Mouse (Mus musculus): ENCODE results near the gene Adrb1. TPM values are rescaled to one million over a fixed set of nuclear protein-coding genes. Genes with fewer than 3 reads are reported as not detected.
"Not testable (repeated sequence)": the region's sequence is repeated elsewhere in the genome, so short reads cannot be mapped to it uniquely, and the experiment has no call there.

The Adrb1 gene
- total RNA-seq, 2 experiments from 2014 or later = 17.6 to 18.4 TPM

DNA sequence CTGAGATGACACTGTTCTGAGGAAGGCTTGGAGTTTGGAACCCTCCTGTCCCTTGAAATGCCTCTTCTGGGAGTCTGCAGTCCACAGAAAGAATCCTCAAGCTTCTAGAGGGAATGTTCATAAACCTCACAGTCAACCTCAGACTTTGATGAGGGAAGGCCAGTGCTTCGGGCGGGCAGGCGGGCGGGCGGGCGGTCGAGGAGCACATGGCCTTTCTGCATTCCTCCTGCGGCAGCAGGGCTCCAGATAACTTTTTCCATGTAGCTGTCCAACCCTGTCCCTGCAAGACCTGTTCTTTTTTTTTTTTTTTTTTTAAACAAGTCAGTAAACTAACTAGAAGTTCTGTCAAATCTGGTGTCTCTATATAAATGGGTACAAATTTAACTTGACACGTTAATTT, 24.6 kb downstream of the Adrb1 start:
- DNase-seq (ENCODE audit: extremely low spot score in 1 of 2, low spot score in 1 of 2) = no peak

DNA sequence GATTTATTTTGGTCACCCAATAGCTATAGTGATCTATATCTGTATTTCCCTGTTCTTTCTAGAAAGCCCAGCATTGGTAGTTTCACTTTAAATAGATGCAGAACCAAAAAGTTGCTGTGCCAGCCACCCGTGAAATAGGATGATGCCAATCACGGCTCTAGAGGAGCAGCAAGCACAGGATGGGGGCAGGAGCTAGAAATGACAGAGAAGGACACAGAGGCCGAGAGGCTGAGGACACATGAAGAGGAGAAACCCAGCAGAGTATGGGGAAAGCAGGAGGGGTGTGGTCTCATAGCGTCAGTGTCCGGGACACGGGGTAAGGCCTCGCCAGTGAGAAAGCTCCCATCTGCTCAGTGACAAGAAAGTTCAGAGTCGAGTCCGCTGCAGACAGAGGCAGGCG, 25.9 kb downstream of the Adrb1 start:
- DNase-seq (ENCODE audit: extremely low spot score in 1 of 2, low spot score in 1 of 2) = no peak

DNA sequence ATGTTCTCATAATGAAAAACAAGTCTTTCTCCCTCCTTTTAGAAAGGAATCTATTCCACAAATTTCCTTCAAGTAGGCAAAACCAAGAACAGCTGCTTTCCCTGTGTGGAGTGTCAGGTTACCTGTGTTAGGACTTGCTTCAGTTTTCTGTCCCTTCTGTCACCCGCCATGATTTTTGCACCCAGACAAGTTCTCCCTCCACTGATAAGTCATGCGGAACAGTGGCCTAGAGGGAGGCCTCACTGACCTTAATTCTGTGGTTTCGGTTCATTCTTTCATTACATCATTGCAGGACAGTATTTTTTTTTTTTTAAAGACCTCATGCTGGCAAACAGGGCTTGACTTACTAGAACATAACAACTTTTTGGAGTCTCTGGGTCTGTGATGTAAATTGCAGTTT, 27.3 kb downstream of the Adrb1 start:
- DNase-seq (ENCODE audit: extremely low spot score in 1 of 2, low spot score in 1 of 2) = no peak

DNA sequence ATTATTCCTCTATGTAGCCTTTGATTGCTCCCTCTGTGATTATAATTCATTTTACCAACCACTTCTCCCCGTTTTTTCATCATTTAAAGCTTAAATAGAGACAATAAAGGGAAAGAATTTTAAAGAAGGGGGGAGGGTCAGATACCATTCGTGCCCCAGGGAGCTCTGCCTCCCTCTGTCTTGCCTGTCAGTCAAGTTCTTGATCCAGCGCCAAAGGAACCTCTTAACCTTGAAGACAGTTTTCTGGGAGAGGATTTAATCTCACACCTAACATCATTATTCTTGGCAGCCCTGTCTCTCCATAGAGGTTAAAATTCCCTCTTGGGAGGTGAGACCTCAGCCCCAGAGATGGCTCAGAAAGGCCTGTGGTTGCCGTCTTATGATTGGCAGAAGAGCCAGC, 28.7 kb downstream of the Adrb1 start:
- no peak for DNase-seq (ENCODE audit: extremely low spot score in 1 of 2, low spot score in 1 of 2)

DNA sequence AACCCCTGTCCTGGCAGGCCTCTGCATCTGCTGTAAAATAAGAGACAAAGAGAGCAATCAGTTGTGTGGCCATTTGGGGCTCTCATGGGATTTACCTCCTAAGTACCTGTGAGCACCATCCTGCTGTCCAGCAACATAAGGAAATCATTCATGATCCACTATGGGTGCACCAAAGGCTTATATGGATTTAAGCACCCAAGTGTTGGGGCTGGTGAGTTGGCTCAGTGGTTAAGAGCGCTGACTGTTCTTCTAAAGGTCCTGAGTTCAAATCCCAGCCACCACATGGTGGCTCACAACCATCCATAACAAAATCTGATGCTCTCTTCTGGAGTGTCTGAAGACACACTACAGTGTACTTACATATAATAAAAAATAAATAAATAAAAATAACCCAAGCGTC, 32.5 kb downstream of the Adrb1 start:
- DNase-seq (ENCODE audit: extremely low spot score in 1 of 2, low spot score in 1 of 2) = not testable (repeated sequence)

DNA sequence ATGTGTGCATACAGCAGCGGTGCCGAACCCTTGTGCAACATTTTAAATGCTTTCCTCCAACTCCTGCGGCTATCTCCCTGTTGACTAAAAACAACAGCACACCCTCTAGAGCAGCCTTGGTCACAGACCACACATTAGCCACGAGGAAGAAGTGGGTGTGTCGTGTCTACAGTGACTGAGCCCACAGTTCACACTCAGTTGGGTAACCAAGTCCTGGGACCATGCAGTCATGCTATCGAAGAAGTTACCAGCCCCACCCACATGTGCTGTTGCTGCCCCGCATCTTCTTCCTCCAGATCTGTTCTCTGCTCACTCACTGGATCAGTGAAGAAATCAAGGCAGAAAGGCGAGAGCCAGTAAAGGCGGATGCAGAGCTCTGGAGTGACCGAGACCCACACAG, 34.4 kb downstream of the Adrb1 start:
- no peak for DNase-seq (ENCODE audit: extremely low spot score in 1 of 2, low spot score in 1 of 2)

DNA sequence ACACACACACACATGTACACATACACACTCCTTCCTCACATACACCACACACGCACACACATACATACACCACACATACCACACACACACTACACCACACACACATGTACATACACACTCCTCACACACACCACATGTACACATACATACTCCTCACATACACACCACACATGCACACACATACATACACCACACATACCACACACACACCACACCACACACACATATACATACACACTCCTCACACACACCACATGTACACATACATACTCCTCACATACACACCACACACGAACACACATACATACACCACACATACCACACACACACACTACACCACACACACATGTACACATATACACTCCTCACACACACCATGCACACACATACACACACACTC, 36.3 kb downstream of the Adrb1 start:
- DNase-seq (ENCODE audit: extremely low spot score in 1 of 2, low spot score in 1 of 2) = no peak

DNA sequence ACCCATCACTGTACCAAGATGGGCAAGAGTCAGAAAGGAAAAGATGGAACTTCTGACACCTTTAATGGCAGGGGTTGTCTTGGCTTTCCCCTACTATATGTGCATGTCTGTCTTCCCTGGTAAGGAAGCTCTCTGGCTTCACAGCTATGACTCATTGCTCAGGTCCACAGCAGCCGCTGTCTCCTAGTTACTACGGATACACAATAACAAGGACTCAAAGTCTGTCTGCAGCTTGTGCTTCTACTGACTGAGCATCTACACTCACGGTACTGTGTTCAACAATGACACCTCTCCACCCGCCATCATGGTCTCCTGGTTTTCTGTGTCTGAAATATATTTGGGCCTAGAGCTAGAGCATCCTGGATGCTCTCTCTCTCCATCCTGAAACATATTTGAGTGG, 37.7 kb downstream of the Adrb1 start:
- no peak for DNase-seq (ENCODE audit: extremely low spot score in 1 of 2, low spot score in 1 of 2)

DNA sequence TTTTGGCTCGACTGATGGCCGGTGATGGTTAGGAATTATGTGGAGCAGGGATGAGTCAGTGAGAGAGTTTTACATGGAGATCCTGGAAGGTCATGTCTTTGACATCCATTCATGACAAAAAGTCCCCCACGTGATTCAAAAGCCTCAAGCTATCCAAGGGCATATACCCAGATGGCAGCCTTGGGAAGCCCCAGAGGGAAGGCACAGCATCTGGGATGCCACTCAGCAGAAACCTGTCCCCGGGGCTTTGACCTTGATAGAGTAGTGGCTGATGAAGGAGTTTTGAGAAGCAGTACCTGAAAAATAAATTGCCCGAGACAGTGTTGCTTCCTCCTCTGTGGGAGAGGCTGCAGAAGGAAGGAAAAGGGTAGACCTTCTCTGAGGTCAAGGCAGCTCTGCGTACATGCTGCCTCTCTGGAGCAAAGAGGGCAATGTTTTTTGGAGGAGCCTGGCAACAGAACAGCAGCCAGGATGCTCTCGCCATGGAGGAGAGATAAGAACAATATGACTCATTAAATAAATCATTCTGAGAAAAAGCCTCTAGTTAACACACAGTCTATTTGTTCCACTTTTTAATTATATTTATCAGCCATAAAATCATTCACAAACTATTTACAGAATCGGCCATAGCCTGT, 38.4 kb downstream of the Adrb1 start:
- no peak for DNase-seq (ENCODE audit: extremely low spot score in 1 of 2, low spot score in 1 of 2)

DNA sequence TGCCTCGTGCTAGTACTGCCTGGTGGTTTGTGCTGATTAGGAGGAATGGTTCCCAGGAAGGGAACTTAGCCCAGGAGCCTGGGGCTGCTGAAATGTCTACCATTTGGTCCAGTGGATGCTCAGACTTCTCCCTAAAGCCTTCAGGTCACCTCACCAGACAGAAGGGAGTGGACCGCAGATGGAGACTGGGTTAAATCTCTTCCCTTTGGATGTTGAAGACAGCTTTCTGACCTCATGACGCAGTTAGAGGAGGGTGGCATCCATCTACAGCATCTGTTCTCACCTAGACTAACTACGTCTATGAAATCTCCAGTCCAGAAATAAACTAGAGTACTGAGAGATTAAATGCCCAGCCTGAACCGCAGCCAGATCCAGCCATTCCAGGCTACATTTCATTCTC, 39.1 kb downstream of the Adrb1 start:
- no peak for DNase-seq (ENCODE audit: extremely low spot score in 1 of 2, low spot score in 1 of 2)

DNA sequence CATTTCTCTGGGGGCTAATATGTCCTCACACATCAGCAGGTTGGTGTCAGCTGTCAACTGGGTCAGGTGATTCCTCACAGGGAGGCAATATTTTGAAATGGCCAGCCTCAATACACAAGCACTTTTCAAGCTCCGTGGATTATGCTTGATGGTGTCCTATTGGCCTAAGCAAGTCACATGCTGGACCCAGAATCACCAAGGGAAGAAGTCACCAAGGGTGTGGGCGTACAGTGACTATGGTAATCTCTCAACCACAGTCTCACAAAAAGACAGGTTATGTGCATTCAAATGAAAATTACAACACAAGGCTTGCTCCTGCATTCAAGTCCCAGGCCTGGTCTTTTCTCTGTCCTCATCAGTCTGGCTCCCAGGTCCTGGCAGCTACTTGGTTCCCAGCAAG, 39.7 kb downstream of the Adrb1 start:
- DNase-seq (ENCODE audit: extremely low spot score in 1 of 2, low spot score in 1 of 2) = no peak

DNA sequence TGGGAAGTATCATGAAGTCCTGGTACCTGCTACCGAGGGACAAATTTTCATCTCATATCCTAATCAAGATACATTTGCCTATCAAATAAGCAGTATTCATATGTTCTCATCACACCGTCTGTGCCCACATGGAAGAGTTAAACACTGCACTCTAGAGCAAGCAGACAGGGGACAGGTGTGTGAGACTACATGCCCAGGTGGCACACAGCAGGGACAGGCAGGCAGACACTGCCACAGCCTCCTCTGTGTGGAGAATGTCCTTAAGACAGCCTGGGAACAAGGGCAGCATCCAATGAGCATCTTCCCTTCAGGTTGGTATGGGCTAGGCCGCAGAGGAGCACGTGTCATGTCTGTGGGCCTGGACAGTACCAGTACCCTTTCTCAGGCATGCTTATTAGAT, 40.7 kb downstream of the Adrb1 start:
- no peak for DNase-seq (ENCODE audit: extremely low spot score in 1 of 2, low spot score in 1 of 2)

DNA sequence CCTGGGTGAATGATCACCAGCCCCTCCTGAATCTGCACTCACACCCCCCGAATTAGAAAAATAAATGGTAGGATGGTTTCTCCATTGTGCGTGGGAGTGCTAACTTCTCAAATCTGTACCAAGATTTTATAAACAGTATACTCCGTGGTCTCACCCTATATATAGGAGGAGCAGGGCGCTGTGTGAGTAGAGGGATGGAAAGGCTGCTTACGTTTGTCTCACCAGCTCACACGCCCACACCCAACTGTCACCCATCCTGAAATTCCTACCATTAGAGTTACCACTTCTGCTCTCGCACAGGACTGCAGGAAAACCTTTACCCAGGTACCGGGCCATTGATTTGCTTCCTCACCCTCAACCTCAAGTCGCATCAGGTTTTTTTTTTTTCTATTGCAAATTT, 47.0 kb downstream of the Adrb1 start:
- DNase-seq (ENCODE audit: extremely low spot score in 1 of 2, low spot score in 1 of 2) = no peak

DNA sequence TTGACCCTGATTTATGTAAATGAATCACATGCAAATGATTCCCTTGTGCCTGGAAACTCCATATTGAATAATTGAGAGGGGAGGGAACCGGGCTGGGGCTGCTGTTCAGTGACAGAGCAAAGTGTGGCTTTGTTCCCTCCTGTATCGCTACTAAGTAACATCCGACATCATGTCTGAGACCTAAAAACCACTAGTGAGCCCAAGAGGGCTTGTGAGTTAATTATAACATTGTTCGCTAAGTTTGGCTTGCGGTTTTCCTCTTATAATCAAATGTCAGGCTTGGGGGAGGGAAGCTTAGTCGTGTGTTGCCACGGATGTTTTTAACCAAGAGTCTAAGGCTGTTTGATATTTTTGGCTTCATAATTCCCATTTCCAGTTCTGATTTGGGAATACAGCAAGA, 50.2 kb downstream of the Adrb1 start:
- DNase-seq (ENCODE audit: extremely low spot score in 1 of 2, low spot score in 1 of 2) = no peak

DNA sequence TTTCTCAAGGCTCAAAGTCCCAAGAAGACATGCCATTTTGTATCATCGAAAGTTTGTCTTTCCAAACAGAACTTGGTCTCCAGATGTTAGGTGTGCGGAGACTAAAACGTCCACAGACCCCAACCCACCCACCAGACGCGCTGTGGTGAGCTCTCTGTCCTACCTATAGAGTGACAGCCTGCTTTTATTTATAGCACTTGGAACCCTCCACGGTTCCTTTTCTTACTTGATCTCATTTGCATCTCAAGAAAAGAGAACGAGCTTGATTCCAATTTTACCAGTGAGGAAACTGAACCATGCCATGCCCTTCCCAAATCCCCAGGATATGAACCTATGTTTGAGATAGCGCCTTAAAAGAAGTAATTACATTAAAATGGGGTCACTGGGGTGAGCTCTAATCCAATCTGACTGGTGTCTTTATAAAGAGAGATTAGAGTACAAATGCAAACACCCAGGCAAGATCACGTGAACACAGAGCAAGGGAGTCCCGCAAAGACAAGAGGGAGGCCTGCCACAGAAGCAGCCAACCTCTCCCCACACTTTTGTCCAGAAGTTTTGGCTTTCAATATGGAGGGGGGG, 51.5 kb downstream of the Adrb1 start:
- no peak for DNase-seq (ENCODE audit: extremely low spot score in 1 of 2, low spot score in 1 of 2)

DNA sequence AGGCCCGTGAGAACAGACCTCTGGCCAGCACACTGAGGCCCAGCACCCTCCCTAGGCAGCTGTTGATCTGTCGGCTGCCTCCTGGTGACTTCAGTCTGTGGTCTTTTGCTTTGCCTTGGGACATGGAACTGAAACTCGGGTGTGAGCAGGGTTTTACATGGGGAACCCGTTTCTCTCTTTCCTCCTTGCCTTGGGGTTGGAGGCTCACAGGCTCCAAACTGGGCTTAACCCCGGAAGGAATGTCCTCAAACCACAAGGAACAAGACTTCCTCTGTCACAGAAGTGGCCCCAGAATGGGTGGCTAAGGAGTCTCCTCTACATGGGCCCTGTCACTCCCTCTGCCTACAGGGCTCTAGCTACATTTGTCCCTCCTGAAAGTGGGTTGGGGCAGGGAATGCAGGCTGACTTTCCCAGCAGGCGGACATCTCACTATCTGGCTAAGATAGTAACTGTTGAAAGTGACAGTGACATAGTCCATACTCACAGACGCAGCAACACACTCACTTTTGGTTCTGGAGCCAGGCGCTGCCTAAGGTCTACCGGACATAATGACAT, 52.5 kb downstream of the Adrb1 start:
- DNase-seq (ENCODE audit: extremely low spot score in 1 of 2, low spot score in 1 of 2) = no peak

DNA sequence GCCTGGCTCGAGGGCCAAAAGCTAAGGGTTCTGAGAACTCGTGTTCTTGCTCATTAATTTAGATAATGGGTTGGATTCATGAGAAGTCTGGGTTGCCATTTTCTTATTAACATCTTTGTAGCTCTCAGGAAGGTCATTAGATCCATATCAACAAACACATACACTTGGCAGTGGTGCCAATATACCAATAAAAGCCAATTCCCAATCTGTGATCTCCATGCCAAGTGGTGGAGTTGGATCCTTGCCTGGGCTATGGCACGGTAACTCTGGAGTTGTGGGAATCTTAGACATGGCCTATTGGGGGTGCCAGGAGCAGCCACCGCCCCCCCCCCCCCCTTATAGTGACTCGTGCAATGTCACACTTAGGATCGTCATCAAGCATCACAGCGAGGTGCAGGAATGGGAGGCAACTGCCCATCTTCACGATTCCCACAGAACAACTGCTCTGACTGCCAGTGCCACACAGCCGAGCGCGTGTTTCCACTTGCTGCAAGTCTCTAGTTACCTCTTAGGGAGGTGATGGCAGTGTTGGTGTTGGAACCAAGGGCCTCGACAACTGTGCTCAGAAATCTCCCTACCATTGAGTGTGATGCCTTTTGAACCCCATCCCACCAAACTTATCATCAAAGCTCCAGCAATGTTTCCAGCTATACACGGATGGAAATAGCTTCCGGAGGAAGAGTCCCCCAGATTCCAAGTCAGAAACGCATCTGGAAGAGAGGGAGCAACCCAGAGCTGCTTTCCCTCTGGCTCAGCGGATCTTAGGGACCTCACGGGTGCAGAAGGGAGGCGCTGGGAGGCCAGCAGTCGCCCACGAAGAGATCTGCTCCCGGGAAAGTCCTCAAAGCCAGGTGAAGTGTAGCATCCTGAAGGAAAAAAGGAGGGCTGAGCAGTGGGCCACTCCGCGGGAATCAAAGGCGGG, 53.2 kb downstream of the Adrb1 start:
- no peak for DNase-seq (ENCODE audit: extremely low spot score in 1 of 2, low spot score in 1 of 2)

DNA sequence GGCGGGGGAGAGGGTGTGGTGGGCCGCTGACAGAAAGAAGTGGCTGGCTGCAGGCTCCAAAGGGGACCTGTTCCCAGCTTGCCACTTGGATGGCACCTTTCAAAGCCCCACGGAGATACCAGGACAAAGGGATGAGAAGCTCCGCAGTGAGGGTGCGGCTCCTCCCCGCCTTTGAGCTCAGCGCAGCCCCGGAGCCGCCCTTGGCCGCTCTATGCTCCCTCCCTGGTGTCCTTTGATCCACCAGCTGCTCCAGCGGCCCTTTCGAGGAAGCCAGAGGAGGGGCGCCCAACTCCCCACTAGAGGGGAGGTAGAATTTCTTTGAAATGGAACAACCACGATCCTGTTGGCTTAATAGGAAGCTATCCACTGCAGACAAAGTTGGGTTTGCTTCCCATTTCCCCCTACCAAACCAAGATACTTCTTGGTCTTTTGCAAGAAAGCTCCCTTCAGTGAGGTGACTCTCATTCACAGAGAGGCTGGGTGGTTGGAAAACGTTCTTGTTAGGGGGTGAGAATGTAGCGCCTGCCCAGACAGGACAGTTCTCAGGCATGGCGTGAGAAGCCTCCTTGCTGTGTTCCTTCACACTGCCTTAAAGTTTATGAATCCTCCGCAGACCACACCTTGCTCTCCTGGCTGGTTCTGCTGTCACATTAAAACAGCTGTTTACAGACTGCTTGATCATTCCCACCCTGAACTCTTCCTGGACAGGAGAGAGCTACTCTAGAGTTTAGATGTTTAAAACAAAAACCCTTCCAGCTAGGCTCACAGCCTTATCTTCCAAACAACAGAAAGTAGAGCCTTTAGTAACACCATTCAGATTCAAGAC, 54.1 kb downstream of the Adrb1 start:
- no peak for DNase-seq (ENCODE audit: extremely low spot score in 1 of 2, low spot score in 1 of 2)

DNA sequence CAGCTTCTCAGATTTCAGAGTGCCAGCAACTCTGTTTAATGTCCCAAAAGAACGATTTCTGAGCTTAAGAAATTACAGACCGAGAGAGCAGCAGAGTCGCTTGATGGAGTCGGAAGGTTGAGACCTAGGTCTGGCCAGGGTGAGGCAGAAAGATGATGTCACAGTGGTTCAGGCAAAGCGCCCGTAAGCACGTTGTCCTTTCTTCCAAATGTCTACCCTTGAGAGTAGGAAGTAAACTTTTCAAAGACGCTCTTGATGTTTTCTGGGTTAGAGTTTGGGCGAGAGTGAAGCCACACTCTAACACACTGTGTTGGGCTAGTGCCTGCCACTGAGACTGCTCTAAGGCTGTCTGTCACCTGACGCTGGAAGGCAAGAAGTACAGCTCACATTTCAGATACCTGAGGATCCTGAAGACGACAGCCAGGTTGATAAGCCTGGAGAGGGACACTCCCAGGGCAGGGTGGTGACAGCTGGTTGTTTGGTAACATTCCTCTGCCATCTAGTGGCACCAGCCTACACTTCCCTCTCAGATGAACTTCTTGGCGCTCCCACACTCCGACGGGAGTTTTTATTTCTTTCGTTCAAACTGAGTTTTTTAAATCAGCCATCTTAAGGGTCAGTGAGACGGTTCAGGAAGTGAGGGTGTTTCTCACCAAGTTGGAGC, 54.9 kb downstream of the Adrb1 start:
- peak in 1 of 2 experiments; percentile 42 for DNase-seq (ENCODE audit: extremely low spot score in 1 of 2, low spot score in 1 of 2)

DNA sequence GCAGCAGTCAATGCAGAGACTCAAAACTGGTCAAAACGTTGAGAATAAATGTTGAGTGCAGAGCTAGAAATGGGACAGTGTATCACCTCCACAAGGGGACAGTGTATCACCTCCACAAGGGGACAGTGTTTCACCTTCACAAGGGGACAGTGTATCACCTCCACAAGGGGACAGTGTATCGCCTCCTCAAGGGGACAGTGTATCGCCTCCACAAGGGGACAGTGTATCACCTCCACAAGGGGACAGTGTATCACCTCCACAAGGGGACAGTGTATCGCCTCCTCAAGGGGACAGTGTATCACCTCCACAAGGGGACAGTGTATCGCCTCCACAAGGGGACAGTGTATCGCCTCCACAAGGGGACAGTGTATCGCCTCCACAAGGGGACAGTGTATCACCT, 56.5 kb downstream of the Adrb1 start:
- not testable (repeated sequence) for DNase-seq (ENCODE audit: extremely low spot score in 1 of 2, low spot score in 1 of 2)
